Mouse (Mus musculus) bone marrow, adult 2 months (tissue): ENCODE data around the gene Med12l.

Experiments
- CTCF ChIP-seq: fragments of 200-500 bp; IDR thresholded peaks from 2 replicates; pipeline ENCODE4 v1.5.1; 2011; ENCODE audit warnings: low read length, control low read depth; ENCODE audit not compliant: control insufficient read depth, insufficient read depth
- POLR2A ChIP-seq: fragments of 200-500 bp; IDR thresholded peaks from 2 replicates; pipeline ENCODE4 v1.6.1; 2011; ENCODE audit warnings: low read depth, mild to moderate bottlenecking, control low read depth, low read length, borderline replicate concordance; ENCODE audit not compliant: control insufficient read depth

GRCm38 (mm10) chr3:59203802-59204520 is 198.3 kb downstream of the Med12l start:
- TF ChIP-seq CTCF = no peak
- TF ChIP-seq POLR2A = no peak
